Mouse (Mus musculus): Measurements from ENCODE around the gene Cdc7.
"Not testable (repeated sequence)": the region's sequence is repeated elsewhere in the genome, so short reads cannot be mapped to it uniquely, and the experiment has no call there.

Gene Cdc7

DNA sequence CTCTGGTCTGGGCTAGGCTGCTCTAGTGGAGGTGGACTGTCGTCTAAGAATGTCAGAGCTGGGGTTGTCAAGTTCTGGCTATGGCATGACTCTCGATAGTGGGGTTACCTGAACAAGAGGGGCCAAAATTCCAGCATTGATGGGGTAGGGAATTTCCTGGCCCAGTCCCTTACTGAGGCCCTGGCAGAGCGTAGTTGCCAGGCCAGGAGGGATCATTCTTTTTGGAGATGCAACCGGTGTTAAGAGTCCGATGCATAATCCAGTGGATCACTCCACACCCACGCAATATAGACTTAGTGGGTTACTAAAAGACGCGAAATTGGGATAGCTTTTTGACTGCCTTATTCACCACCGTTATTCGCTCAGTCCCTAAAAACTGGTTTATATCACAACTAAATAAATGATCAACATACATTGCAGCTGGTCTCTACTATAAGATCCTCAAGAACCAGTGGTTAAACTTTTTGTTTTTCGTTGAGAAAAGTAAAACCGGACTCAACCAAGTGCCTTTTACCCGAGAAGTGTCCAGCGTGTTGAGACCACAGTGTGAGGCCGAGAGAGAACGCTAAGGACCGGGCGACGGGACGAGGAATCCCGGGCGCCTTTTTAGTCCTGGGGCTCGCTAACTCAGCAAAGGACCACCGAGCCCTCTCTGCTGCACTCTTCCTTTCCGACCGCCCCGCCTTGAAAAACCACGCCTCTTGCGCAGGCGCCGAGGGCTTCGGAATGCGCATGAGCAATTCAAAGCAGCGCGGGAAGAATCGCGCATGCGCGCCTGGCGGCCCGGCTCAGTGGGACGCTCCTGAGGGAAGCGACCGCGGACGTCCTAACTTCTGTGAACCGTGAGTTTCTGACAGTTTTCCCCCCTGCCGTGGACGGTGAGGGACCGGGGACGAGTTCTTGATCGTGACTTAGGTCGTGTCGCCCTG lies at the start of gene Cdc7:
TSS of gene Cdc7 (plus strand) at position 739 of the 929 bp plus-strand sequence.
- peak; percentile 97 for DNase-seq

DNA sequence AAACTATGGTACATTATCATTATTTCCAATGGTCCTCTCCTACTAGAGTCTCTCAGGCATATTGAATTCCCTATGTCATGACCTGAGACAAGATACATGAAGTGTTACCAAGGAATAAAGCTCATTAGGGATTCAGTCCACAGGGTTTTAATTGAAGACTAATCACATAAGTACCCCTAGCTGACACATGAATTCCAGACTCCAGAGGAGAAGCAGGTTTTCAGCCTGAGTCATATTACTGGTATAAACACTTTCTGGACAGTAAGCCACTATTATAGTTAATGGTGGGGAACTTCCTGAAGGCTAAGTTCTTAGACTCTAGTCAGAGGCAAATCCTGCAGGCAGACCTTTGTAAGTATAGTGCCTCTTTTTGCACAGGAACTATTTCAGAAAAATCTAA lies 44.8 kb upstream of the Cdc7 start:
- no peak for DNase-seq

DNA sequence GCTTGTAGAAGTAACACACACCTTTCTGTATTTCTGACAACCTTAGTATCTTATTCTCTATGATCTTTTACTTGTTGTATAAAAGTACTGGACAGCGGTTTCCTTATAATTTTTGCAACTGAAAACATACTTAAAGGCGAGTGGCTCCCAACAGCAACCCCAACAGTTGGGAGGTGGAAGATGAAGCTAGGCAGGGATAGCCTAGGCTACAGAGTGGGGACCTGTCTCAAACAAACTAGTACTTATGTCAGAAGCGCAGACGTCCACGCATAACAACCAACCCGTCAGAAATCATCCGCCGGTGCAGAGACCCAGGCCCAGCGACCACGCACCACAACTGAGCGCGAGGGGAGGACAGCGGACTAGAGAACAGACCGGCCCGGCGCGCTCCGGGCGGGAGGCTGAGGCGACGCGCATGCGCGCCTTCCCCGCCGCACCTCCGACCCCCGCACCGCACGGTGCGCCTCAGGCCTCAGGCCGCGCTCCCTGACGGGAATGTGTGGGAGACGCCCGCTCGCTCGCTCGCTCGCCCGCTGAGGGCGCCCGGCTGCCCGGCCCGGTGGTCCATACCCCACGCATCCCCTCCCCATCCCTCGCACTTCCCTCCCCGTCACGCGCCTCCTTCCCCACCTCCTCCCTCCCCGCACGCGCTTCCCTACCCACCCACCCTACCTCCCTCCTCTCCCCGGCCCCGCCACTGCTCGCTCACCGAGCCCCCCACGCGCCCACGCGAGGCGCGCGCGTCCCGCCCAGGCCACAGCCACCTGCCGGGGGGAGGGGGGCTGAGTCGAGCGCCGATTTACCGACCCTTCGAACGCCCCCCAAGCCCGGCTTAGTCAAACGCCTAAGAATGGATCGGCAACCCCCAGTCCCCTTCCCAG lies 38.4 kb upstream of the Cdc7 start, which contains the start of gene Hfm1:
TSS of gene Hfm1 (minus strand) at position 834 of the 881 bp plus-strand sequence.
- DNase-seq: peak; percentile 89

DNA sequence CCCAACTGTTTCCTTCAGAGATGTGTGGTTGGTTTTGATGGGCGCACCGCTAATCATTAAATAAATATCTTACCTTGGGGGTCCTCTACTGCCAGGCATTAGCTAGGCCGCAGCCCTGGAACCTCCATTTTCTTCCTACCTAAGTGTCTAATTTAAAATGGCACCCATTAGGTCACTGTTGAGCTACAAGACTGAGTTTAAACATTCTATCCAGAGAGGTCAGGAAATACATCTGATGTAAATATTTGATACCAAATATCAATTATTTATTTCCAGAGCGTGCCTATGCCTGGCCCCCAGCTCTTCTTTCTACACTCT lies 37.8 kb upstream of the Cdc7 start:
- DNase-seq: no peak

DNA sequence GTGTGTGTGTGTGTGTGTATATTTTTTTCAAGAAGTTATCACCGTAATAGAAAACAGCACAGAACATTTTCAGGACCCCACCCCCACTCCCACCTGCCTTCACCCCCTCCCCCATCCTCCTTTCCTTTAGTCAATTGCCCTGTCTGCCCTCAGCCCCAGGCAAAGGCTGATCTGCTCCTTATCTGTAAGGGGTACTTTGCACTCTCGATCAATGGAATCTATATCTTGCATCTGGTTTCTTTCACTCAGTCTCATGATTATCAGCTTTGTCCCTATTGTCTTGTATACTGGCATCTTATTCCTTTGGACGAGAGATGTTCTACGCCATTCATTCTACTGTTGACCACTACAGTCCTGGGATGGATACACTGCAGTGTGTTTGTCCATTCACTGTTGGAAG lies 36.1 kb upstream of the Cdc7 start:
- DNase-seq: no peak

DNA sequence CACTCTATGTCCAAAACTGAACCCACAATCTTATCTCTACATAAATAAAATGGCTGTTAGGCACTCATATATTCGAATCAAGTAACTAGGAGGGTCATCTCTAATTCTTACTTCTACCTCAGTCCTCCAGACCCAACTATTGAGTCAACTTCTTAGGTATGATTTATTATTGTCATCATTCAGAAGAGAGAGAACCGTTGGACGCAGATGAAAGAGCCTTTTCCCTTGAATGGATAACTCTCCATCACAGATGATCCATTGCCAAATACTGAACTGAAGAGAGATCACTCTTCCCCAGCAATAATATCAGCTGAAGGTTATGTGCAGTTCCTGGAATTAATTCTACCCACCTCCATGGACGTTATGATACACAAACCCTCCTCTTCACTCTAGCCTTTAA lies 17.8 kb upstream of the Cdc7 start:
- DNase-seq: no peak

DNA sequence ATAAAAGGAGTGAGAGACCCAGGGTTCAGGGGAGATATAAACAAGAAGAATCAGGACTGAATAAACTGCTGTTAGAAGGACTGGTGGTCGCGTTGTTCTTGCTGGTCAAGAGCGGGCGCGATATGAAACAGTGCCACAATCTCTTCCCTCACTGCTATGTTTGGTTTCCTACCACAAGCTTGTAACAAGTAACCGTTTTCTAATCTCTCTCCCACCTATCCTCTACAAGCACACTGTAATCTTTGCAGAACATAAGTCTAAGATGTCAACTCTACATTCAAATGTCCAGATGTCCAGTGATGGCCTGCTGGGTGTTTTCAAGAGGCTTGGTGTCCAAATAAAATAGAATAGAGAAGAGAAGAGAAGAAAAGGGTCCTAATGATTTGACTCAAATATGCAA lies 15.4 kb upstream of the Cdc7 start:
- no peak for DNase-seq

DNA sequence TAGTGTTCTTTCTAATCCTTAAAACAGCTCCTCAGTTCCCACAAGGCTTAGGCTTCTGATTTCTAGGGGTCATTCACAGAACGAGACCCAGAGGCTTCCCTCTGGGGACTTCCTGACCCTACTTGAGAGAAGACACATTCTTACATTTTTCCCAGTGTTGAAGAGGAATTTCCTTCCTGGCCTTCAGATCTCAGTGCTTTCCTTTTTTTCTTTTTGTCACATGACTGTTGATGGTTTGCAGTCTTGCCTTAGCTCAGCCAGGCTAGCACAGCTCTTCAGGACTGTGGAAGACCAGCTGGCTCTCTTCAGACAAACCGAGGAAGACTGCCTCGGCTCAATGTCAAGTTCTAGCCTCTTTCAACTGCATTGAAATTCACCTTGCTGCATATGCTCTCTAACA lies 7.7 kb upstream of the Cdc7 start:
- no peak for DNase-seq

DNA sequence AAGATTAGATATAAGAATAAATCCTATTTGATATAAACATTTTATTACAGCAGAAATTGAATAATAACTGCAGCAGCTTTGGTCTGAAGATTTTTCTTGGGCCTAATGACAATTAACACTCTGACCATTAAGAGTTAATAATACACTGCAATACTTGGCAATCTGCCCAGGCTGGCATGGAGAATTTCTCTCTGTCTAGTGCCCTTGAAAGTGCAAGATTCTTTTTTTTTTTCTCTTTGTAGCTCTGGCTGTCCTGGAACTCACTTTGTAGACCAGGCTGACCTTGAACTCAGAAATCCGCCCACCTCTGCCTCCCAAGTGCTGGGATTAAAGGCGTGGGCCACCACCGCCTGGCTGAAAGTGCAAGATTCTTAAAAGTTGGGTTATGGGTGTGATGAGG lies 5.1 kb upstream of the Cdc7 start:
- DNase-seq: no peak

DNA sequence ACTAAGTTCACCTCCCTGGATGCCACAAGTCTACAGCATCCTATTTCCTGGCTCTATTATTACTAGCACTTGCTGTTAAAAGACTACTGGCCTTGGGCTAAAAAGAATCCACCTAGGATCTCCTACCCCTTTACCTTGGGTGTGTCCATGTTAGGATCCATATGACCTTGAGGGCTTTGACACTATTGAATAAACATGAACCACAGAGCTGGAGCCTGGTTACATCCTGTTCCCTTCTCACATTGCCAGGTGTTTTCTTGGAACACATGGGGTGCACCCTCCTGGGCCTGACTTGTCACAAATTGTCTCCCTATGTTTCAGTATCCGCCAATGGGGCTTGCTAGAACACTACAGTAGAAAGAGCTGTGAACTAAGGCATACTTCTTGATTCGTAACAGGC lies 3.7 kb upstream of the Cdc7 start:
- DNase-seq: no peak

DNA sequence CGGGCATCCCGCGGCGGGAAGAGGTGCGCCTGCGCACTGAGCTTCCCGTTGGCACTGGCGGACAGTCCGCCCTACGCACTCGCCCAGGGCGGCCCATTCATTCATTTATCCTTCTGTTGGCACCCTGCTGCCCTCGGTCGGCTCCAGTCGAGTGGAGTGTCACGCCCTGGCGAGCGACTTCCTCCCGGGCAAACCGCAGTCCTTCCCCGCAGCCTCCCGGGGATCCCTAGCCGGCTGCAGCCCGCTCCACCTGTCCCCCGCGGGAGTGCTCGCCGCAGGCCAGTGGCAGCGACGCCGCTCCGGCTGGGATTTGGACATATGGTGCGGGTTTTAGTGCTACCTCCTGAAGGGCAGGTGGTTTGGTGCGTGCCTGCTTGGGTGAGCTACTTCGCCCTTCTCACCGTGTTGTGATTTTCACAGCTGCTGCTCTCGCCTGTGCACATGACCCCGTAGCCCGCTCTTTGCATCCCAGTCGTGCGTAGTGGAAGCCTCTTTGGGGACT lies 442 bp downstream of the Cdc7 start:
- DNase-seq: no peak

DNA sequence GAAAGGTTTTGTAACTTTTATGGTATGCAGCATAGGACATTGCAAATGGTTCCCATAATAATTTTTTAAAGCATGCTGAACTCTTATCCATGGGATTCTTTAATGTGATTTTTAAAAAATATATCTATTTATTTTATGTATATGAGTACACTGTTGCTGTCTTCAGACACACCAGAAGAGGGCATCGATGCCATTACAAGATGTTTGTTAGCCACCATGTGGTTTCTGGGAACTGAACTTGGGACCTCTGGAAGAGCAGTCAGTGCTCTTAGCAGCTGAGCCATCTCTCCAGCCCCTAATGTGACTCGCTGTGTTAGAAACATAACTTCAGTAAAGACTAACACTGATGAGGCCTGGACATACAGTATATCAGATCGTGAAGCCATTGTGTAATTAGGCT lies 2.3 kb downstream of the Cdc7 start:
- no peak for DNase-seq

DNA sequence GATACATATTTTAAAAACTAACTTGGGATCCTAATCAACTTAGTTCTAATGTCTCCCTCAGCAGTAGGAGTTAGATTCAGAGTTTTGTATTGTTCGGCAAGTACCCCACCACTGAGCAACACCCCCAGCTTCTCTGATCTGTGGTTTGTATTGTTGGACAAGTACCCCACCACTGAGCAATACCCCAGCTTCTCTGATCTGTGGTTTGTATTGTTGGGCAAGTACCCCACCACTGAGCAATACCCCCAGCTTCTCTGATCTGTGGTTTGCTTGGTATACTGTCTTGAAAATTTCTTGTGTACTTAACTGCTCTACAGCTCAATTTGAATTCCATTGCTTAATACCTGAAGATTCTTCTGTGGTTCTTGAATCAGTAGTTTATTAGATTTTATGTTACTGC lies 3.5 kb downstream of the Cdc7 start:
- DNase-seq: no peak

DNA sequence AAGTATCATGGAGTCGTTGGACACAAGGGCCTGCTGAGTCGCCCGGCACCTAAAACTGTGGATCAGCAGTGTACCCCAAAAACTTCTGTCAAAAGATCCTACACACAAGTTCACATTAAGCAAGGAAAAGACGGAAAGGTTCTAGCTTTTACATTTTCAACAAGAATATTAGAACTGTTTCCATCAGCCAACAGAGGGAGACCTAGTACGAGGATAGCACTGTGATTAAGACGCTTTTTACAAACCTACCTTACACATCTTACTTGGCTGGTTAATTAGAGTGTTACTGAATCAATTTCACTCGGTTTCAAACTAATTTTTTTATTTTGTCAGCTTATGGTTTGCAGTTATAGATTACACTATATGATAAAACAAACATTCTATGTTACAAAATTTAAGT lies 9.8 kb downstream of the Cdc7 start:
- no peak for DNase-seq

DNA sequence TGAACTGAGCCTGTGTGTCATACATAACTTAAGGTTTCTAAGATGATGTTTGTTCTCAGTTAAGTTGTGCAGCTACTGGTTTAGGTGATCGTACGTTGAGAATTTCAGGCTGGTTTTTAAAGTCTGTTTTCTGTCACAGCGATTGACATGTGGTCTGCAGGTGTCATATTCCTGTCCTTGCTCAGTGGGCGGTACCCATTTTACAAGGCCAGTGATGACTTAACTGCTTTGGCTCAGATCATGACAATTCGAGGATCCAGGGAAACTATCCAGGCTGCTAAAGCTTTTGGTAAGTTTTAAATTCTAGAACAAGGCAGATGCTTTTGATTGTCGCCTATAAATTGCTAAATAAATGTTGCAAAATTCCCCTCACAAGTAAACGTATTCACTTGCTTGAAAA lies 15.0 kb downstream of the Cdc7 start:
- no peak for DNase-seq

DNA sequence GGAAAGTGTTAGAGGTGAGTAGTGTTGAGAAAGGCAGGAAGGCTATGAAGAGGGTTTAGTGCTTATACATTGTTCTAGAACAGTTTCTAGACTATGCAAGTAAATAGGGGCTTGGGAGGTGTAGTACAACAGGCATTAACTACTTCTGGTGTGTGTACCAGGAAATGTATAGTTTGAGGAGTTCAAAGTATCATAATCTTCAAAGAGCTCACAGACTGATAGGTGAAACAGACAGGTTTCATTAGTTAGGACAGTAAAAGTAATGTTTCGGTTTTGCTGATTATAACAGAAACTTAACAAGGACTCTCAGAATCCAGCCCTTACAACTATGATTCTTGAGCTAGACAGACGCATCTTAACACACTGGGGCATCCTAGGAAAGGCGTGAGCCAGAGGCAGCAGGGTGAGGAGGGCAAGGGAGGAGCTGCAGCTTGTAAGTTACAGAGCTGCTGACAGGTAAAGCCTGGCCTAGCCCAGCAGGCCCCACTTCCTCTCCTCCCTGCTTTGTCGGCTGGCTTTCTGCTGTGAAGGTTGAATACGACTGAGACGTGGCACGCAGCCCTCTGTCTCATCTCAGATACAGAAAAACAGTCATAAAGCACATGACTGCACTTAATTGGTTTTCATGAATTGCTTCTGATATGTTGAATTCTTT lies 18.3 kb downstream of the Cdc7 start:
- no peak for DNase-seq

DNA sequence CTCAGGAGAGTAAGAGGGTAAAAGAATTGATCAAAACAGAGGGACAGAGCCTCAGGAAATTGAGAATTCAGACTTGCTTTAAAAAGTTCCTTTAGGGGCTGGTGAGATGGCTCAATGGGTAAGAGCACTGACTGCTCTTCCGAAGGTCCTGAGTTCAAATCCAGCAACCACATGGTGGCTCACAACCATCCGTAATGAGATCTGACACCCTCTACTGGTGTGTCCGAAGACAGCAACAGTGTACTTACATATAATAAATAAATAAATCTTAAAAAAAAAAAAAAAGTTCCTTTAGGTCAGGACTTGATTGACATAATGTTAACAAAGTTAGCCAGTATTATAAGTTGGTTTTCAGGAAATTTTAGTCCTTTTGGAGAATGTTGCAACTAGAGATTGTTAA lies 20.8 kb downstream of the Cdc7 start:
- not testable (repeated sequence) for DNase-seq

DNA sequence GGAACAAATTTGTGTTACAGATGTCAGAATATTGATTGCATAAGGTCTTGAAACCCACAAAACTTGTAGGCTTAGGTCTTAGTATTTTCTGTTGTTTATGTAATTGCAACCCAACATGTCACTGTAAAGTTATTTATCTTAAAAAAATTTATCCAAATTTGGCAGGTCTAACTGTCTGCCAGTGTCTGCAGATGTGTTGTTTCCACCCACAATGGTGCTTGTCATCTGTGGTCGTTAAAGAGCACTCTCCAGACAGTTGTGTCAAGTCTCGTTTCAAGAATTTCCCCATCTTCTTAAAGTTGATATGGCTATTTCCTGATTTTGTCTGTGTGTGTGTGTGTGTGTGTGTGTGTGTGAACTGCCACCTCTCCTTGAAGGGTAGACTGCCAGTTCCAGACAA lies 21.5 kb downstream of the Cdc7 start:
- DNase-seq: no peak

DNA sequence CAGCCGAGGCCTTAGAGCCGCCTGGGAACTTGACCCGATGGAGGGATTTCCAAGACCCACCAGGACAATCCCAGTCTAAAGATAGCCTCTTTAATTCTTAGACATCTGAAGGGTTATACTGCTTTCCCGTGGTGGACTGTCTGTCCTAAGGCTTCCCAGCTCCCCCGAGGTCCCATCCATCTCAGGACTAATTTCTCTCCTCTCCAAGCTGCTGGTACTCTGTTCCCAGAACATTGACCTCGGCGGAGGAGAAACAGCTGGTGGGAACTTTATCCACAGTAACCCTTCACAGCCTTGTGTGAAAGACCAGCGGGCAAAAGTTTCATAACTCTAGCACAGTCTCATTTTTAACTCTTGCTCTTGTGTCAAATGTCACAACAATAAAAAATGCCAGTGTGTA lies 25.1 kb downstream of the Cdc7 start:
- no peak for DNase-seq

DNA sequence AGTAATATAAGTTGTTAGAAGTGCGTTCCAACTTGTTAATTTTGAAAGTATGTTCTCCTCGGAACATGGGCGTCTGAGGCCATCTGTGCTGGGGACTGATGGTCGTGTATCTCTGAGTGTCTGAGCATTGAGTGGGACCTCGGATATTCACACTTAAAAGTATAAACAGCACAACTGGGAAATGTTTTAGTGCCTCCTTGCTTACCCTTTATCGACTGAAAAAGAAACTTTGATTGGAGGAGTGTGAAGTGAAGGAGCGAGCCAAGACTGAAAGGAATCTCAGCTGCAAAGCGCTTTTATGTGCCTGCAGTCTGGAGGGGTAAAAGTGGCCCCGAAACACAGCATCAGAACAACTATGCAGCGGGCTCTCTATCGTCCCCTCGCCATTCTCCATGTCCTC lies 25.7 kb downstream of the Cdc7 start:
- DNase-seq: no peak

DNA sequence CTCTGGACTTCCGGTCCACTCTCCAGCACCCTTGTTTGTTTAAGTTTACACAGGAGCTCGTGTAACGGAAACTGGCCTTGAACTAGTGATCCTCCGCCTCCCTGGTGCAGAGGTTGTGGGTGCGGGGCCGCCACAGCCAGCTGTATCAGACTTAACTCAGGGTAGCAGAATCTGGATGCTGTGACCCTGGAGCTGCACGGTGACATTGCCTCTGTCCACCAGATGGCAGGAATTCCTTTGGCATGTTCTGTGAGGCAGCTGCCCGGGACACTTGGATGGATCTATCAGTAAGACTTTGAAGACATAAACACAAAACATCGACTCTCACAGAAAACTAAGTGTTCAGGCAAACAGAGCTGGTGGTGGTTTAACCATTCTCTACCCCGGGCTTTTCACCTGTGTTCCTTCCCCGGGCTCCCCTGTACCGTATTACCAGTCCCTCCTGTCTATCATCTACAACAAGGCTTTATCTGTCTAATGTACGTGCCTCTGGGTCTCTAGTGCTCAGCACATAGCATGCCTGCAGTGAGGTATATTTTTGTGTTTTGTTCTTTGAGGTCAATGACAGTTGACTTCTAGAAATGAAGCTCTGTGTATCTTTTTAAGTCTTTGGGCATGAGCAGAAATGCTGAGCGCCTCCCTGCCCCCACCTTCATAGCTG lies 26.6 kb downstream of the Cdc7 start:
- peak; percentile 83 for DNase-seq

DNA sequence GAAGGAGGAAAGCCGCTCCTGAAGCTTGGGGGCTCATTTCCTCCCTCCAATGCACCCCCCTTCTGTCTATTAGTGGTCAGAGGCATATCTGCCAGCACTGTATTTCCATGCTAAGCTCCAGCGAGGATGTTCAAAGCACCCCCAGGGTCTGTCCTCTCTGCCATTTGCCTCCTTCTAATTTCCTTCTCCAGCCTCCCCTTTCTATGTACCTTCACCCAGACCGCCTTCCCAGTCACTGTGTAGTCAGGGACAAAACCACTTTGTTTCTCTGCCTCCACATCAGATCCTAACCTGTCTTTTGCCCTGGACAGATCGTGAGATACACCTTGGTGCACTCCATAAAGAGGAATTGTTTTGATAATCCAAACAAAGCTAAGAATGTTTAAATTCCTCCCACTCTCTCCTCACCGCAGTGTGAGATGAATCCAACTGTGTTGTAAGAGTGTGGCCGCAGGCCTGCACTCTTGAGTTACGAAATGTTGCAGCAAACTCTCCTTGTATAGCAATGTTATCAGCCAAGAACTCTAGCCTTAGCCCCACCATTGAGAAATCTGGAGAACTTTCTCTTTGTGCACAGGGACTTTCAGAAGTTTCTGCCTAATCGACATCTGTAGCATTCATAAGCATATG lies 27.3 kb downstream of the Cdc7 start:
- DNase-seq: no peak

Data from embryo, embryonic 11 days (tissue).